Mouse (Mus musculus) forebrain, embryonic 11.5 days (tissue): Measurements from ENCODE around the gene Ttc7b. TPM values are rescaled to one million over a fixed set of nuclear protein-coding genes. Genes with fewer than 3 reads are reported as not detected.

Experiments
- ATAC-seq: fragments of 200-750 bp; cut with Nextera tagmentation; replicated peaks from 2 replicates; pipeline ENCODE4 v1.8.0; 2017; ENCODE audit warnings: moderate TSS enrichment; ENCODE audit not compliant: low FRiP score
- DNase-seq: peaks from one replicate; pipeline ENCODE4 v3.0.0-alpha.2; 2017; ENCODE audit warnings: low spot score
- H3K27ac ChIP-seq: fragments of 300-500 bp; sonication (generic); 2 replicates; pipeline ENCODE4 v1.5.1; 2014; ENCODE audit warnings: low read depth, low read length
- H3K27me3 ChIP-seq: fragments of 300-500 bp; sonication (generic); 2 replicates; pipeline ENCODE4 v1.6.1; 2014; ENCODE audit warnings: mild to moderate bottlenecking, low read length, mixed read lengths; ENCODE audit not compliant: control insufficient read depth, insufficient read depth
- H3K36me3 ChIP-seq: fragments of 300-500 bp; sonication (generic); 2 replicates; pipeline ENCODE4 v1.6.1; 2014; ENCODE audit warnings: mild to moderate bottlenecking, low read length, moderate library complexity, mixed read lengths; ENCODE audit not compliant: control insufficient read depth, insufficient read depth
- H3K4me1 ChIP-seq: fragments of 300-500 bp; sonication (generic); replicated peaks from 2 replicates; pipeline ENCODE4 v1.6.1; 2014; ENCODE audit warnings: low read length, mixed read lengths; ENCODE audit not compliant: control insufficient read depth, insufficient read depth
- H3K4me2 ChIP-seq: fragments of 300-500 bp; sonication (generic); 2 replicates; pipeline ENCODE4 v1.6.1; 2014; ENCODE audit warnings: low read depth, mild to moderate bottlenecking, low read length, moderate library complexity, mixed read lengths; ENCODE audit not compliant: severe bottlenecking
- H3K4me3 ChIP-seq: fragments of 300-500 bp; sonication (generic); 2 replicates; pipeline ENCODE4 v1.5.1; 2014; ENCODE audit warnings: low read depth, low read length
- H3K9ac ChIP-seq: fragments of 300-500 bp; sonication (generic); 2 replicates; pipeline ENCODE4 v1.6.1; 2014; ENCODE audit warnings: low read length
- H3K9me3 ChIP-seq: fragments of 300-500 bp; sonication (generic); 2 replicates; pipeline ENCODE4 v1.6.1; 2016; ENCODE audit warnings: low read length, mixed read lengths; ENCODE audit not compliant: control insufficient read depth
- WGBS: fragments of 180-500 bp; shearing (Covaris S2); extraction: QIAGEN DNeasy Blood & Tissue Kit; methylation state at CpG from one replicate; pipeline ENCODE4 v1.1.7; 2014; 5-methylcytosine and 5-hydroxymethylcytosine counted together
- polyA plus RNA-seq: library from polyadenylated mRNA; unstranded; fragments of >200 nt; fragmentation: Nextera tagmentation; extraction: Ambion mirVana; gene quantifications from 2 replicates; pipeline ENCODE4 v1.2.1, GENCODE M21; 2014

Ttc7b gene
- polyA plus RNA-seq, 1 experiment from 2014 or later, result 9.5 TPM

DNA sequence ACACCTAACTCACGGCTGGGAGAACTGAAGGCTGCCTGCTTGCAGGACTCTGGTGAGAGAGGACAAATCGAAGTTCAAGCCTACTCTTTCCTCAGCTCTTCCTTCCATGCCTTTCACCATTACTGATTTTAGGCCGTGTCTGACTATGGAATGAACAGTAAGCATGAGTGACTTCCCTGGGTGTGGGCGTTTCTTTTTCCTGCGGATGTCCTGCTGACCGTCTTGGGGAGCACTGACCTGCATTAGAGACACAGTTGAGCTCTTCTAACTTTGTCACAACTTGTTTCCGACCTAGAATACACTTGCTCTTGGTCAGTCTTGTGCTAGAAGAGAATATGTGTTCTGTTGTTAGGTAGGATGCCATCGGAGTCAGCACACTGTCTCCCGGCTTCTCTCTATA, 50.3 kb downstream of the Ttc7b start:
- no peak overlapping the region for H3K4me2 ChIP-seq
- no peaks in the 10 kb centered on the region; the same call in 1 of the 2 replicates for H3K36me3 ChIP-seq
- H3K4me3 ChIP-seq, result no peak overlapping the region
- H3K27ac ChIP-seq, result no peak overlapping the region
- H3K9ac ChIP-seq, result no peak overlapping the region
- no peak for ATAC-seq
- no peak for DNase-seq
- H3K27me3 ChIP-seq, result no peaks in the 10 kb centered on the region
- H3K9me3 ChIP-seq, result no peaks in the 10 kb centered on the region
- H3K4me1 ChIP-seq, result no peaks in the 10 kb centered on the region
- WGBS, result 83% methylated on average over 9 of the region's 9 CpGs

DNA sequence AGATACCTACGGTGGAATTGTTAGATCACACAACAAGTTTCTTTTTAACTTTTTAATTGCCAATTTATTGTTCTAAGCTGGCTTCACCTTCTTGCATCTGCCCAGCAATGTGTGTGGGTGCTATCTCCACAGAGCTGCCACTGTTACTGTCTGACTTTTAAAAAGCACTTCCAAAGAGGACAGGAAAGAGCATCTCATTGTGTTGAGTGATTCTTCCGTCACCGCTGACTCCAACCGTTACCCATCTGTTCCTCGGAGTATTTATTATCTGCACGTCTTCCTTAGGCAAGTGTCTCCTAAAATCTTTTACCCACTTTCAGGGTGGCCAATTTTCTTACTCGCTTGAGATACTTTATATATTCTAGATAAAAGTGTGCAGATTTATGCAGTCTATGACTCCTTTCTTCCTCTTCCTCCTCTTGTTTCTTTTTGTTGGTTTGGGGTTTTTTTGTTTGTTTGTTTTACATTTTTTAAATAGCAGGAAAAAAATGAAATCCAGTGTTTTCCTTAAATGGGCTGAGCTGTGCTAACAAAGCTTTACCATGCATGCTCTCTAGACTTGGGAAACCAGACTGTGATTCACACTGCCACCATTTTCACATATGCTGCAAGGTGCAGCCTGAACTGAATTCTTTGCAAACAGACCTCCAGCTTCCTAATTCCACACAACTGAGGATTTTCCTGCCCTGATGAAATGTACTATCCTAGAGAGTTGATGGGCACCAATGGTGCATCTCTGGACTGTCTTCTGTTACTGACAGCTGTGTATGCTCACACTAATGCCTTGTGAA, 50.9 kb downstream of the Ttc7b start:
- Histone ChIP-seq H3K9ac (no peak overlapping the region), H3K27me3 (no peaks in the 10 kb centered on the region), H3K36me3 (no peaks in the 10 kb centered on the region; the same call in 1 of the 2 replicates), H3K4me3 (no peak overlapping the region), H3K9me3 (no peaks in the 10 kb centered on the region), H3K4me1 (no peaks in the 10 kb centered on the region), H3K27ac (no peak overlapping the region), H3K4me2 (no peak overlapping the region)
- WGBS, result 84% methylated on average over 7 of the region's 7 CpGs
- DNase-seq, result no peak
- no peak for ATAC-seq

DNA sequence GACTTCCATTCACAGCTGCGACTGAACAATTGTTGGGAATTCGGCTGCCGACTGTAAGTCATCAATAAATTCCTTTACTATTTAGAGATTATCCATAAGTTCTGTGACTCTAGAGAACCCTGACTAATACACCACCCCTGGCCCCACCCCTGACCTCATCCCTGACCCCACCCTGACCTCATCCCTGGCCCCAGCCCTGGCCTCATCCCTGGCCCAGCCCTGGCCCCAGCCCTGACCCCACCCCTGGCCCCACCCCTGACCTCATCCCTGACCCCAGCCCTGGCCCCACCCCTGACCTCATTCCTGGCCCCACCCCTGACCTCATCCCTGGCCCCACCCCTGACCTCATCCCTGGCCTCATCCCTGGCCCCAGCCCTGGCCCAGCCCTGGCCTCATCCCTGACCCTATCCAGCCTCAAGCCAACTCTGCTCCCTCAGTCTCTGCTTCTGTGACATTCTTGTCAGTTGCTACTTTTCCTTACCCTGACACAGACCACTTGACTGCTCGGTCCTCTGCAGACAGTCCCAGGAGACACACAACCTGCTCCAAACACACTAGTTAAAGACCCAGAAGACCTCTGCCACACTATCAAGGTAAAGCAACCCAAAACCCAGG, 55.4 kb downstream of the Ttc7b start:
- Histone ChIP-seq H3K4me1 (no peaks in the 10 kb centered on the region), H3K27ac (no peak overlapping the region), H3K27me3 (no peaks in the 10 kb centered on the region), H3K4me3 (no peak overlapping the region), H3K9ac (no peak overlapping the region), H3K4me2 (no peak overlapping the region), H3K36me3 (no peaks in the 10 kb centered on the region; the same call in 1 of the 2 replicates), H3K9me3 (no peaks in the 10 kb centered on the region)
- DNase-seq (no peak), ATAC-seq (no peak)
- WGBS, result 85% methylated on average over 1 of the region's 4 CpGs

GRCm38 (mm10) chr12:100457701-100458100, 62.9 kb downstream of the Ttc7b start:
- DNase-seq (no peak), ATAC-seq (no peak)
- Histone ChIP-seq H3K4me3 (no peak overlapping the region), H3K4me2 (no peak overlapping the region), H3K27ac (no peak overlapping the region), H3K4me1 (no peaks in the 10 kb centered on the region), H3K9me3 (no peaks in the 10 kb centered on the region), H3K9ac (no peak overlapping the region), H3K36me3 (no peaks in the 10 kb centered on the region), H3K27me3 (no peaks in the 10 kb centered on the region)
- WGBS, result 90% methylated on average over 7 of the region's 7 CpGs

- DNase-seq, result no peak
- Histone ChIP-seq H3K36me3 (no peaks in the 10 kb centered on the region), H3K9me3 (no peaks in the 10 kb centered on the region), H3K4me3 (no peak overlapping the region), H3K9ac (no peak overlapping the region), H3K27me3 (no peaks in the 10 kb centered on the region), H3K27ac (no peak overlapping the region), H3K4me2 (no peak overlapping the region), H3K4me1 (no peaks in the 10 kb centered on the region)
- no peak for ATAC-seq
- WGBS, result 77% methylated on average over 10 of the region's 10 CpGs
Observed at GRCm38 (mm10) chr12:100456257-100456975, 64.2 kb downstream of the Ttc7b start.

DNA sequence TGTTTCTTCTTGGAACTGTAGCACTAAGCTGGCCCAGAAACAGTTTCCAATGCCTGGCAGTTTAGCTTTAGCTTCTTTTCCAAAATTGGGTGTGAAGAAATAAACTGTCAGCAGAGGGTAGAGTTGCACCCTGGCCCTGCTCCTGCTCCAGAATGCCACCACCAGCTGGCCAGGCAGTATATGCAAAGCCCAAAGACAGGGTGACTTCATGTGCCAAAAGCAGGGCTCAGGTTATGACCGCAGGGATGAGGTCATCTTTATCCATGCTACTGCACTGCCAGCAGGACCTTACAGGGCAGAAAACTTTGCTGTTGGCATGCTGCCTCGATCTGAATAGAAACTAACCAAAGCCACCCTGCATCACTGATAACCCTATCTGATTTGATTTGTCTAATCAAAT, 65.2 kb downstream of the Ttc7b start:
- ATAC-seq (no peak), DNase-seq (no peak)
- H3K27ac ChIP-seq, result no peak overlapping the region
- H3K36me3 ChIP-seq, result no peaks in the 10 kb centered on the region
- no peaks in the 10 kb centered on the region for H3K27me3 ChIP-seq
- no peaks in the 10 kb centered on the region for H3K4me1 ChIP-seq
- WGBS, result 87% methylated on average over 2 of the region's 2 CpGs
- no peak overlapping the region for H3K4me3 ChIP-seq
- no peak overlapping the region for H3K9ac ChIP-seq
- H3K4me2 ChIP-seq, result no peak overlapping the region
- no peaks in the 10 kb centered on the region for H3K9me3 ChIP-seq

- Histone ChIP-seq H3K27me3 (no peaks in the 10 kb centered on the region), H3K9me3 (no peaks in the 10 kb centered on the region), H3K27ac (no peak overlapping the region), H3K4me2 (no peak overlapping the region), H3K4me1 (no peaks in the 10 kb centered on the region), H3K36me3 (no peaks in the 10 kb centered on the region; the same call in 1 of the 2 replicates), H3K4me3 (no peak overlapping the region), H3K9ac (no peak overlapping the region; the same call in 1 of the 2 replicates)
- WGBS, result 74% methylated on average over 12 of the region's 12 CpGs
- DNase-seq (no peak), ATAC-seq (no peak)
Observed at GRCm38 (mm10) chr12:100447701-100448277, 72.8 kb downstream of the Ttc7b start.

GRCm38 (mm10) chr12:100447161-100447560, 73.5 kb downstream of the Ttc7b start:
- ATAC-seq, result no peak

More at GRCm38 (mm10) chr12:100447161-100447560, 73.5 kb downstream of the Ttc7b start:
- no peak overlapping the region for H3K4me3 ChIP-seq
- H3K4me1 ChIP-seq, result no peaks in the 10 kb centered on the region
- DNase-seq, result no peak
- no peaks in the 10 kb centered on the region; the same call in 1 of the 2 replicates for H3K36me3 ChIP-seq
- no peaks in the 10 kb centered on the region for H3K9me3 ChIP-seq
- H3K27me3 ChIP-seq, result no peaks in the 10 kb centered on the region
- 85% methylated on average over 6 of the region's 6 CpGs for WGBS
- no peak overlapping the region for H3K27ac ChIP-seq
- no peak overlapping the region for H3K9ac ChIP-seq
- no peak overlapping the region for H3K4me2 ChIP-seq
